Mouse (Mus musculus): ENCODE measurements around the gene Aldh18a1.

- TF ChIP-seq POLR2A (IDR thresholded peaks at IDR 0.05; ENCODE audit: low read depth, low read length) (no peak), CTCF (IDR thresholded peaks at IDR 0.05; ENCODE audit: extremely low read depth, insufficient read length, insufficient replicate concordance, low read depth, low read length) (no peak)
Measured at GRCm38 (mm10) chr19:40512500-40513421, 75.5 kb downstream of the Aldh18a1 start.
